Mouse (Mus musculus) inflammation-experienced regulatory T-cells (primary cell): ENCODE results near the gene Slamf7. TPM values are rescaled to one million over a fixed set of nuclear protein-coding genes. Genes with fewer than 3 reads are reported as not detected.

Source experiments
- polyA plus RNA-seq, 2 experiments: library from polyadenylated mRNA; unstranded; fragments of 100-300 nt; shearing (Covaris generic); gene quantifications; one replicate each; pipeline ENCODE4 v1.2.1; 2017

Gene Slamf7
- 10 to 100 TPM in 1 of 2 experiments, 1 to 10 TPM in 1; 5.4 to 10.5 TPM for polyA plus RNA-seq

DNA sequence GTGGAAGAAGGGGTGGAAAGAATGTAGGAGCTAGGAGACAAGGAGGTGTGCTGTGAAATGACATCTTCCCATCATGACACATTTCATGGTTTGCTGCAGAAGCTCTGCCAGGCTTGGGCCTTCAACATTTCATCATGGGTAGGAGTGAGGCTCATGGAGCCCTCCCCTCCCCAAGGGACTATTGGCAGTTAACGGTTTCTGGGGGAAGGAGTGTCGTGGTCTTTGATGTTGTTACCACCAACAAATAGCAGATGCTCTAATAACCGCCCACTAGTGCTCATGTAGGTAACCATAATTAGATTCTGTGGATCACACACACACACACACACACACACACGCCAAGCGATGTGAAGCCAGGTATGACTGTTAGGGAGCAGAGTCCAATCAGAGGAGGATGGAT, at the start of gene Slamf7:
Gene Slamf7, minus strand, starts transcription at position 302 of the 400 bp plus-strand sequence.

GRCm38 (mm10) chr1:171681531-171682299, 28.9 kb upstream of the Slamf7 start, which contains the start of gene Cd48:
Gene Cd48, plus strand, starts transcription at chr1:171682009.

GRCm38 (mm10) chr1:171607176-171607575, 45.7 kb downstream of the Slamf7 start, which contains the start of gene Ly9:
Gene Ly9, minus strand, starts transcription at chr1:171607410.

Other genes with a start within 250 kb of the Slamf7 start
- gene Usf1, start 241.7 kb downstream of the Slamf7 start, polyA plus RNA-seq = 10 to 100 TPM; 72.9 to 77.0 TPM
- 1 to 10 TPM; 2.6 to 3.1 TPM for gene Tstd1, start 234.2 kb downstream of the Slamf7 start, polyA plus RNA-seq
- 1 to 10 TPM in 1 of 2 experiments, not detected in 1; 1.8 TPM for gene F11r, start 215.5 kb downstream of the Slamf7 start, polyA plus RNA-seq
- gene Alyref2, start 149.6 kb downstream of the Slamf7 start, polyA plus RNA-seq = 10 to 100 TPM; 13.0 to 16.1 TPM
- gene Itln1, start 117.7 kb downstream of the Slamf7 start, polyA plus RNA-seq = under 1 TPM in 1 of 2 experiments, not detected in 1; 0.24 TPM
- 1 to 10 TPM in 1 of 2 experiments, under 1 TPM in 1; 0.57 to 2.0 TPM for gene Cd244a, start 93.8 kb downstream of the Slamf7 start, polyA plus RNA-seq
- 100 to 1,000 TPM; 155 to 156 TPM for gene Ly9, start 45.6 kb downstream of the Slamf7 start, polyA plus RNA-seq
- 100 to 1,000 TPM; 392 to 447 TPM for gene Cd48, start 29.0 kb upstream of the Slamf7 start, polyA plus RNA-seq
- 100 to 1,000 TPM in 1 of 2 experiments, 10 to 100 TPM in 1; 48.0 to 101 TPM for gene Slamf1, start 114.1 kb upstream of the Slamf7 start, polyA plus RNA-seq
- gene Cd84, start 186.7 kb upstream of the Slamf7 start, polyA plus RNA-seq = 100 to 1,000 TPM; 128 to 133 TPM
- gene Gm10521, start 242.6 kb upstream of the Slamf7 start, polyA plus RNA-seq = under 1 TPM; 0.32 to 0.47 TPM